Mouse (Mus musculus) E14TG2a.4 (cell line): ENCODE measurements around the gene Ehd2.

Source experiments
- CTCF ChIP-seq: conservative IDR thresholded peaks from 2 replicates; pipeline ENCODE4 v1.5.1; 2014; ENCODE audit warnings: low read length
- NANOG ChIP-seq: IDR thresholded peaks from 2 replicates; pipeline ENCODE4 v1.6.1; 2014; ENCODE audit warnings: borderline replicate concordance, low read length, mixed read lengths
- POU5F1 ChIP-seq: IDR thresholded peaks from 2 replicates; pipeline ENCODE4 v1.6.1; 2014; ENCODE audit warnings: low read length, borderline replicate concordance

DNA sequence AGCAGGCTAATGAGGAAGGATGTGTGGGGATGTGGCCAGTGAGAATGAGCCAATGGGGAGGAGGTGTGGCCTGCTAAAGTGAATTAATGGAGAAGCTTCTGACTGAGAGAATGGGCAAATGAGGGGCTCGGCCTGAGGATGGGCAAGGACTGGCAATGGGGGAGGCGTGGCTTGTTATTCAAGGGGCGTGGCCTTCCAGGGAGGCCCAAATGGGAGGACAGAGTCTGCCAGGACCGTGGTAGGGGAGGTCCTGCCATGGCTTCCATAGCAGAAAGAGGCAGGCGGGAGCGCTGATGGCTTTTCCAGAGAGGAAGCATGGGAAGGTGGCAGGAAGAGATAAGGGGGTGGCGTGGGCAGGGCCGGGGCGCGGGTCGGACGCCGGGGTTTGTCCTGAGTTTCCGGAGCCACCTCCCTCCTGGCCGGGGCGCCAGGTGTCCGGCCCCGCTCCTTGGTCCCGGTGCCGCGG is 12.4 kb downstream of the Ehd2 start:
- TF ChIP-seq CTCF = no peak
- no peak for TF ChIP-seq POU5F1
- no peak for TF ChIP-seq NANOG
